Mouse (Mus musculus): ENCODE results near the gene Fam213a. TPM values are rescaled to one million over a fixed set of nuclear protein-coding genes. Genes with fewer than 3 reads are reported as not detected.
A peak's percentile ranks its signal among the peaks of the same experiment; 100 is the strongest.

The Fam213a gene
- polyA plus RNA-seq, 1 experiment from 2014 or later, result 40.6 TPM

DNA sequence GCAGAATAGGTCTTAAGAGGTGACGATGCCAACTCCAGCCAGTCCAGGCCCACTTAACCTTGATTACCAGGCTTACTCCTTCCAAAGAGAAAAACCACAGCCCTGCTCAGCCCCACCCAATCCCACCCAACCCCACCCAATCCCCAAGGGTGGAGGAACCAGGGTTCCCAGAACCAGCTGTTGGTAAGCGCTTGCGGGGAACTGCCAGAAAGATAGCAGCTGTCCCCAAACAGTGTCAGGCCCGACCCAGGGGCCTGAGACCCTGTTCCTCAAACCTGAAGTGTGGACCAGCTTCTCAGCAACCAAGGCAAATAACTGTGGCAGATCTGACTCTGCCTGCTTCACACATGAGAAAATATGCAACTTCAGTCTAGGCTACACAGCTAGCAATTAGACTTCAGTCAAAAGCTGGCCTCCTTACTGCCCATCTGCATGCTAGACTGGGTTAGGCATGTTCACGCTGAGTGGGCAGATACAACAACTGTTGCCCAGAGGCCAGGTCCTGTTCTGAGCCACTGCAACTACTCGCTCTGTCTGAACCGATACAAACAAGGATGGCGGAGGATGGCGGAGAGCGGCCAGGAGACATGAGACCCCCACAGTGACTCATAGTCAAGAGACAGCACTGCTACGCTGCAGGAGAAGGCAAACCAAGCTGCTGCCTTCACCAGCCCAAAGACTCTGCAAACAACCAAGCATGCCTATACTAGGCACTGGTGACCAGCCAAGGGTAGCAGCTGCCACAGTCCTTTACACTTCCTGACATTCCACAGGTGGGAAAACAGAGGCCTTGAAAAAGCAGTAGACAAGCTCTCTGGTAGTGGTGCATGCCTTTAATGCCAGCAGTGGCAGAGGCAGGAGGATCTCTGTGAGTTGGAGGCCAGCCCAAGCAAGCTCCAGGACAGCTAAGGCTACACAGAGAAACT lies 51.0 kb downstream of the Fam213a start:
- H3K27me3 ChIP-seq (replicated peaks; ENCODE audit: insufficient read depth, low read length), result no peaks in the 10 kb centered on the region
- 71% methylated on average over 11 of the region's 11 CpGs for WGBS
- peak overlapping the region; percentile 9; the same call in 1 of the 2 replicates for H3K4me2 ChIP-seq (replicated peaks; ENCODE audit: low read depth, low read length)
- H3K4me1 ChIP-seq (ENCODE audit: insufficient read depth, low read depth, low read length), result peaks cover 63% of the 10 kb centered on the region
- no peak for TF ChIP-seq EP300 (IDR thresholded peaks at IDR 0.05)
- TF ChIP-seq CTCF (IDR thresholded peaks at IDR 0.05), result no peak
- H3K9ac ChIP-seq (replicated peaks; ENCODE audit: low read depth), result no peak overlapping the region
- H3K9me3 ChIP-seq (ENCODE audit: low read length), result no peaks in the 10 kb centered on the region
- no peaks in the 10 kb centered on the region for H3K36me3 ChIP-seq (ENCODE audit: insufficient read depth, low read length)
- DNase-seq (ENCODE audit: low spot score) (no peak), ATAC-seq (no peak)
- no peak overlapping the region for H3K4me3 ChIP-seq (ENCODE audit: low read depth, low read length)
- H3K27ac ChIP-seq (ENCODE audit: low read length), result 0 out of 2 replicates have a peak overlapping the region, but pooled peaks have one; percentile 28

DNA sequence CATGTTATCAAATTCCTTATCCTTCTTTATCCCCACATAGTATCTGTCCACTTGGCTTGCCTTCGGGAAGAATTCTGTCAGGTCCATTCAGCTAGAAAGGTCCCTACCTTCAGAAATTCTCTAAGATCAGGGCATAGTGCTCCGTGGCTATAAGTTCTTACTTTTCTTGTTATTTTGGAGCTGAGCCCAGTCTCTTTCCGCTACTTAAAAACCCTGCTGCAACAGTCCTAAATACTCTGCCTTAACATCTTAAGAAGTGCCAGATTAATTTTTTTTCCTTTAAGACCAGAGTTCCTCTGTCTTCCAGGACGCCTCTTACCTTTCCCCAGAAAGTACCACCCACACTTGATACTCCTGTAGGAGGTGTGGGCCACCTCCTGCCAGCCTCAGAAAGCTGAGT lies 53.4 kb downstream of the Fam213a start:
- Histone ChIP-seq H3K4me1 (ENCODE audit: insufficient read depth, low read depth, low read length) (peaks cover 81% of the 10 kb centered on the region), H3K27me3 (replicated peaks; ENCODE audit: insufficient read depth, low read length) (no peaks in the 10 kb centered on the region), H3K4me2 (replicated peaks; ENCODE audit: low read depth, low read length) (no peak overlapping the region; the same call in 1 of the 2 replicates), H3K4me3 (ENCODE audit: low read depth, low read length) (no peak overlapping the region), H3K9ac (replicated peaks; ENCODE audit: low read depth) (no peak overlapping the region), H3K27ac (ENCODE audit: low read length) (peak overlapping the region; percentile 92), H3K36me3 (ENCODE audit: insufficient read depth, low read length) (no peaks in the 10 kb centered on the region), H3K9me3 (ENCODE audit: low read length) (no peaks in the 10 kb centered on the region)
- 7% methylated on average over 4 of the region's 4 CpGs for WGBS
- DNase-seq (ENCODE audit: low spot score), result peak; percentile 43
- no peak for TF ChIP-seq CTCF (IDR thresholded peaks at IDR 0.05)
- TF ChIP-seq EP300 (IDR thresholded peaks at IDR 0.05), result no peak
- no peak for ATAC-seq

DNA sequence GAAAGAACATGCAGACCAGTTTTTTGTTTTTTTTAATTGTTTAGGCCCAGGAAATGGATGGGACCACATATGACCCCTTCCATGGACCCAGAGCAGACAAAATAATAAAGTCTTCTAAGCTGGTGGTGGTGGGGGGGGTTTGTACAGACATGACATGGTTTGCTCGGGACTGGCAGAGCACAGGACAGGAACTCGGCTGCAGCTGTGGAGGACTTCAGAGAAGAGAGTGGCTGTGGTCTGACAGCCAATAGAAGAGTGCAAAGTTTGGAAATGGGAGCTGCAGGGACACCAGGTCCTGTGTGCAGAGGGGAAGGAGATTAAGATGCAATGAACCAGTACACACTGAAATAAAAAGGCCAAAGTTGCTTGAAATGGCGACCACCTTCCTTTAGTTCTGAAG lies 54.0 kb downstream of the Fam213a start:
- H3K4me3 ChIP-seq (ENCODE audit: low read depth, low read length), result no peak overlapping the region
- peaks cover 79% of the 10 kb centered on the region for H3K4me1 ChIP-seq (ENCODE audit: insufficient read depth, low read depth, low read length)
- ATAC-seq (peak; percentile 19), DNase-seq (ENCODE audit: low spot score) (no peak)
- H3K27ac ChIP-seq (ENCODE audit: low read length), result peak overlapping the region; percentile 92
- 19% methylated on average over 3 of the region's 3 CpGs for WGBS
- H3K4me2 ChIP-seq (replicated peaks; ENCODE audit: low read depth, low read length), result 0 out of 2 replicates have a peak overlapping the region, but pooled peaks have one; percentile 9
- no peak overlapping the region for H3K9ac ChIP-seq (replicated peaks; ENCODE audit: low read depth)
- no peak for TF ChIP-seq CTCF (IDR thresholded peaks at IDR 0.05)
- no peak for TF ChIP-seq EP300 (IDR thresholded peaks at IDR 0.05)
- no peaks in the 10 kb centered on the region for H3K36me3 ChIP-seq (ENCODE audit: insufficient read depth, low read length)
- H3K9me3 ChIP-seq (ENCODE audit: low read length), result no peaks in the 10 kb centered on the region
- H3K27me3 ChIP-seq (replicated peaks; ENCODE audit: insufficient read depth, low read length), result no peaks in the 10 kb centered on the region

DNA sequence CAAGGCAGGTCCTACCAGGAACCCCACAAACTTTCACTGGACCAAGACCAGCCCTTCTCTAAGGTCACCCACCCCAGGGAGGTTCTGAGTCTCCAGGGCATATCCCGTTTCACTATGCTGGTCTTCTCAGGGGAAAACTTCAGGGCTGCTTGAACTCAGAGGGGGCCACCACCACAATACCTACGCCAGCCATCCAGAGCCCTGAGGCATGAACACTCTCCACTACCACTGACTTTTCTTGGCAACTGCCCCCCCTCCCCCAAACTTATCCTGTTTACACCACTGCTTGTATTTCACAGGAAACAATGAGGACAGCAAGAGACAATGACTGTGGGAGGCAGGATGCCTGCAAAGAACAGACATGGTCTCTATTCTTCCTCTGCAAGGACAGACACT lies 54.6 kb downstream of the Fam213a start:
- peaks cover 75% of the 10 kb centered on the region for H3K4me1 ChIP-seq (ENCODE audit: insufficient read depth, low read depth, low read length)
- peak overlapping the region; percentile 92 for H3K27ac ChIP-seq (ENCODE audit: low read length)
- no peaks in the 10 kb centered on the region for H3K36me3 ChIP-seq (ENCODE audit: insufficient read depth, low read length)
- H3K4me3 ChIP-seq (ENCODE audit: low read depth, low read length), result no peak overlapping the region
- H3K9ac ChIP-seq (replicated peaks; ENCODE audit: low read depth), result no peak overlapping the region
- peak overlapping the region; percentile 9 for H3K4me2 ChIP-seq (replicated peaks; ENCODE audit: low read depth, low read length)
- DNase-seq (ENCODE audit: low spot score), result peak; percentile 64
- H3K27me3 ChIP-seq (replicated peaks; ENCODE audit: insufficient read depth, low read length), result no peaks in the 10 kb centered on the region
- 48% methylated on average over 2 of the region's 2 CpGs for WGBS
- peak; percentile 63 for ATAC-seq
- TF ChIP-seq CTCF (IDR thresholded peaks at IDR 0.05), result no peak
- peak; percentile 96 for TF ChIP-seq EP300 (IDR thresholded peaks at IDR 0.05)
- no peaks in the 10 kb centered on the region for H3K9me3 ChIP-seq (ENCODE audit: low read length)

DNA sequence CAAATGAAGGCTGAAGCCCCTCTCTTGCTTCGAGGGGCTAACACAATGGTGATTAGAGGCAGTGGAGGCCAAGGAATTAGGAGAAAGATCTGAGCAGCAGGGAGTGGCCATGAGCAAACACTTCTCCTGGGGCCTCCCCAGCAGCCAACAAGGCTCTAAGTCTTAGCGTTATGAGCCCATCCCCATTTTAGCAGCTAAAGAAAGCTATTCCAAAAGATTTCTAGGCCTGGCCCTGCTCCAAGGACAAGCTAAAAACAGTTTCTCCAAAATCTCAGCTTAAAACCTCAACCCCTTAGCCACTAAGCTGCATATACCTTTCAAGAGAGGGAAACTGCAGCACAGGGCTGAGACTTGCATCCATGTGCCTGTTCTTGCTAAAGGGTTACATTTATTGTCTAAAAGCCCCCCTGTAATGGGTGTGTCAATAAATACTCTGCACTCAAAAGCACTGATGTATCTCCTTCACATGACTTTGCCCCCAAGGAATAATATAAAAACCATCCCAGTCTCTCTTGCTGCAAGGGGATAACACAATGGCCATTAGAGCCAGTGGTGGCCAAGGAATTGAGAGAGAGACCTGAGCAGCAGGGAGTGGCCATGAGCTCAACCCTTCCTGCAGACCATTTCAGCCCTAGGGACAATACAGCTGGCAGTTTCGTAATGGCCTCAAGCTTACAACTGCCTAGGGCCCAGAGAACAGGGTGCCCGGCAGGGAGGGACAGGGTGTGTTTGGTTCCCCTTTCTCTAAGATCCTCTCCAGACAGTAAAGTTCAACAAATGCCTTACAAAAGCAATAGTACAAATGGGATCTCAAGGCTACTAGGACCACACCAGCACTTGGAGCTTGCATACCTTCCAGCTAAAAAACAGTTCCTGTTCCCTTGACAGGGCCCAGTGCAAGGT lies 55.3 kb downstream of the Fam213a start:
- ATAC-seq, result peak; percentile 71
- H3K27me3 ChIP-seq (replicated peaks; ENCODE audit: insufficient read depth, low read length), result no peaks in the 10 kb centered on the region
- peak overlapping the region; percentile 92 for H3K27ac ChIP-seq (ENCODE audit: low read length)
- H3K4me2 ChIP-seq (replicated peaks; ENCODE audit: low read depth, low read length), result peak overlapping the region; percentile 9
- TF ChIP-seq CTCF (IDR thresholded peaks at IDR 0.05), result no peak
- peak; percentile 13; the same call in 1 of the 2 replicates for TF ChIP-seq EP300 (IDR thresholded peaks at IDR 0.05)
- no peaks in the 10 kb centered on the region for H3K36me3 ChIP-seq (ENCODE audit: insufficient read depth, low read length)
- peak; percentile 62 for DNase-seq (ENCODE audit: low spot score)
- peaks cover 68% of the 10 kb centered on the region for H3K4me1 ChIP-seq (ENCODE audit: insufficient read depth, low read depth, low read length)
- WGBS, result 16% methylated on average over 4 of the region's 4 CpGs
- no peak overlapping the region for H3K9ac ChIP-seq (replicated peaks; ENCODE audit: low read depth)
- no peak overlapping the region for H3K4me3 ChIP-seq (ENCODE audit: low read depth, low read length)
- H3K9me3 ChIP-seq (ENCODE audit: low read length), result no peaks in the 10 kb centered on the region

DNA sequence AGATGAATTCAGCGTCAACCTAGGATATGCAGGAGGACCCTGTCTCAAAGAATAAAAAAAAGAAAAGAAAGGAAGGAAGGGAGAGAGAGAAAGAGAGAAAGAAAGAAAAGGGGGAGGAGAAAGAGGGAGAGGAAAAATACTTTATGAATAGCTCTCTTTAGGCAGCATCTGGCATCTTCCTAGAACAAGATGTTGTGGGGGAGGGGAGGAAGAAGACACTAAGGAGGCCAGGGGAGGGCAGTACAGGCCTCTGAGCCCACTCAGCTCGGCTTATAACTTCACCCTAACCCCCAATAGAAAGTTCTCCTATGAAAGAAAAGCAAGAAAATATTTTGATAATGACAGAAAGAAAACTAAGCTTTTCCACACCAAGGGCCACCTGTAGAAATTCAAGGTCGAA lies 56.0 kb downstream of the Fam213a start:
- TF ChIP-seq EP300 (IDR thresholded peaks at IDR 0.05) (no peak), CTCF (IDR thresholded peaks at IDR 0.05) (0 out of 2 replicates have a peak, but pooled peaks have one; percentile 26)
- Histone ChIP-seq H3K4me3 (ENCODE audit: low read depth, low read length) (no peak overlapping the region), H3K9me3 (ENCODE audit: low read length) (no peaks in the 10 kb centered on the region), H3K4me2 (replicated peaks; ENCODE audit: low read depth, low read length) (0 out of 2 replicates have a peak overlapping the region, but pooled peaks have one; percentile 8), H3K36me3 (ENCODE audit: insufficient read depth, low read length) (no peaks in the 10 kb centered on the region), H3K4me1 (ENCODE audit: insufficient read depth, low read depth, low read length) (peaks cover 63% of the 10 kb centered on the region), H3K27ac (ENCODE audit: low read length) (peak overlapping the region; percentile 92), H3K27me3 (replicated peaks; ENCODE audit: insufficient read depth, low read length) (no peaks in the 10 kb centered on the region), H3K9ac (replicated peaks; ENCODE audit: low read depth) (no peak overlapping the region)
- no peak for DNase-seq (ENCODE audit: low spot score)
- ATAC-seq, result no peak
- WGBS, result 38% methylated on average over 3 of the region's 3 CpGs

Data from lung, postnatal 0 days (tissue).